Mouse (Mus musculus): Measurements from ENCODE around the gene Ptprs. TPM values are rescaled to one million over a fixed set of nuclear protein-coding genes. Genes with fewer than 3 reads are reported as not detected.
A peak's percentile ranks its signal among the peaks of the same experiment; 100 is the strongest.

Gene Ptprs
- polyA plus RNA-seq, 1 experiment: 63.4 TPM

GRCm38 (mm10) chr17:56401051-56401521, 75.2 kb downstream of the Ptprs start:
- Histone ChIP-seq H3K4me3 (ENCODE audit: control insufficient read depth, low read depth, low read length) (no peak overlapping the region), H3K27me3 (ENCODE audit: control insufficient read depth, insufficient read depth, low read length) (no peaks in the 10 kb centered on the region), H3K36me3 (ENCODE audit: control insufficient read depth, insufficient read depth, low read length) (no peaks in the 10 kb centered on the region), H3K27ac (ENCODE audit: control insufficient read depth, insufficient read depth, low read depth, low read length) (no peak overlapping the region), H3K4me1 (ENCODE audit: control insufficient read depth, insufficient read depth, low read length) (no peaks in the 10 kb centered on the region)
- no peak for TF ChIP-seq CTCF (IDR thresholded peaks at IDR 0.05; ENCODE audit: control insufficient read depth, insufficient read depth, insufficient replicate concordance, low read depth, low read length)
- TF ChIP-seq POLR2A (IDR thresholded peaks at IDR 0.05; ENCODE audit: control insufficient read depth, low read depth, low read length): no peak

GRCm38 (mm10) chr17:56400221-56400620, 76.1 kb downstream of the Ptprs start:
- no peak overlapping the region for H3K27ac ChIP-seq (ENCODE audit: control insufficient read depth, insufficient read depth, low read depth, low read length)
- H3K27me3 ChIP-seq (ENCODE audit: control insufficient read depth, insufficient read depth, low read length): no peaks in the 10 kb centered on the region
- TF ChIP-seq POLR2A (IDR thresholded peaks at IDR 0.05; ENCODE audit: control insufficient read depth, low read depth, low read length) (no peak), CTCF (IDR thresholded peaks at IDR 0.05; ENCODE audit: control insufficient read depth, insufficient read depth, insufficient replicate concordance, low read depth, low read length) (no peak)
- no peaks in the 10 kb centered on the region for H3K4me1 ChIP-seq (ENCODE audit: control insufficient read depth, insufficient read depth, low read length)
- H3K36me3 ChIP-seq (ENCODE audit: control insufficient read depth, insufficient read depth, low read length): no peaks in the 10 kb centered on the region
- no peak overlapping the region for H3K4me3 ChIP-seq (ENCODE audit: control insufficient read depth, low read depth, low read length)

- H3K36me3 ChIP-seq (ENCODE audit: control insufficient read depth, insufficient read depth, low read length): no peaks in the 10 kb centered on the region
Measured at GRCm38 (mm10) chr17:56396051-56396450, 80.2 kb downstream of the Ptprs start.

DNA sequence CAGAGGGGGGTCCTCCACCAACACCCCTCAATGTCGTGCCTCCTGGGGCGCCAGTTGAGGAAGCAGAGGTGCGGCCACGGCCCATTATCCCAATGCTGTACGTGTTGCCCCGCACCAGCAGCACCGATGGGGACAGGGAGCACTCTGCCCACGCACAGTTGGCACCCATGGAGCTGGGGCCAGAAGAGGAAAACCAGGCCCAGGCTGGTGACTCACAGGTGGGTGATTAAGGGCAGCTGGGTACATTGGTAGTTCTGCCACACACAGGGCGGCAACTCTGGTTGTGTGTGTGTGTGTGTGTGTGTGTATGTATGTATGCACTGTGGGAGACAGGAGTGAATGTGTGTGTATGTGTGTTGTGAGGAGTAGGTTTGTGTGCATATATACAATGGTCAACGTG, 82.4 kb downstream of the Ptprs start:
- Histone ChIP-seq H3K4me1 (ENCODE audit: control insufficient read depth, insufficient read depth, low read length) (no peaks in the 10 kb centered on the region), H3K36me3 (ENCODE audit: control insufficient read depth, insufficient read depth, low read length) (no peaks in the 10 kb centered on the region), H3K4me3 (ENCODE audit: control insufficient read depth, low read depth, low read length) (no peak overlapping the region), H3K27me3 (ENCODE audit: control insufficient read depth, insufficient read depth, low read length) (no peaks in the 10 kb centered on the region), H3K27ac (ENCODE audit: control insufficient read depth, insufficient read depth, low read depth, low read length) (no peak overlapping the region)
- TF ChIP-seq CTCF (IDR thresholded peaks at IDR 0.05; ENCODE audit: control insufficient read depth, insufficient read depth, insufficient replicate concordance, low read depth, low read length) (no peak), POLR2A (IDR thresholded peaks at IDR 0.05; ENCODE audit: control insufficient read depth, low read depth, low read length) (no peak)

More at GRCm38 (mm10) chr17:56396051-56396450, 80.2 kb downstream of the Ptprs start:
- Histone ChIP-seq H3K4me3 (ENCODE audit: control insufficient read depth, low read depth, low read length) (no peak overlapping the region), H3K27ac (ENCODE audit: control insufficient read depth, insufficient read depth, low read depth, low read length) (no peak overlapping the region), H3K4me1 (ENCODE audit: control insufficient read depth, insufficient read depth, low read length) (no peaks in the 10 kb centered on the region), H3K27me3 (ENCODE audit: control insufficient read depth, insufficient read depth, low read length) (no peaks in the 10 kb centered on the region)
- TF ChIP-seq CTCF (IDR thresholded peaks at IDR 0.05; ENCODE audit: control insufficient read depth, insufficient read depth, insufficient replicate concordance, low read depth, low read length) (no peak), POLR2A (IDR thresholded peaks at IDR 0.05; ENCODE audit: control insufficient read depth, low read depth, low read length) (no peak)

DNA sequence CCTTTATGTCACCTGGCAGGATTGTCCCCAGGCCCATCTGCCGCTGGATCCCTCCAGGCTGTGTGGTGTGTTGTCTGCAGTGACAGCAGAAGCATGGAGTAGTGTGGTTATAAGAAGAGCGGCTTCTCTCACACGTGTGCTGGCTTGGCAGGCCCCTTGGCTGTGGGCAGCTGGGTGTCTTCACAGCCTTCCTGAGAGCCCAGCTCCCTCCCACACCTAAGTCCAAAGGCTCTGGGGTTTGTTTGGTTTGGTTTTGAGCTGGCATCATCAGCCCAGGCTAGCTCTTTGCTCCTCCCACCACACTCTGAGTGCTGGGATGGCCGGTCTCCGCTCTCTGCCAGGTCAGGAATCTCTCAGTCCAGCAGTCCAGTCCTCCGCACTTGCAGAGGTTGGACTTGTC, 83.0 kb downstream of the Ptprs start:
- no peak overlapping the region for H3K4me3 ChIP-seq (ENCODE audit: control insufficient read depth, low read depth, low read length)
- H3K27ac ChIP-seq (ENCODE audit: control insufficient read depth, insufficient read depth, low read depth, low read length): no peak overlapping the region
- no peaks in the 10 kb centered on the region for H3K27me3 ChIP-seq (ENCODE audit: control insufficient read depth, insufficient read depth, low read length)
- no peaks in the 10 kb centered on the region for H3K36me3 ChIP-seq (ENCODE audit: control insufficient read depth, insufficient read depth, low read length)
- H3K4me1 ChIP-seq (ENCODE audit: control insufficient read depth, insufficient read depth, low read length): no peaks in the 10 kb centered on the region
- no peak for TF ChIP-seq POLR2A (IDR thresholded peaks at IDR 0.05; ENCODE audit: control insufficient read depth, low read depth, low read length)
- TF ChIP-seq CTCF (IDR thresholded peaks at IDR 0.05; ENCODE audit: control insufficient read depth, insufficient read depth, insufficient replicate concordance, low read depth, low read length): no peak

- no peak overlapping the region; the same call in 1 of the 2 replicates for H3K4me3 ChIP-seq (ENCODE audit: control insufficient read depth, low read depth, low read length)
- no peaks in the 10 kb centered on the region for H3K27me3 ChIP-seq (ENCODE audit: control insufficient read depth, insufficient read depth, low read length)
- no peak for TF ChIP-seq CTCF (IDR thresholded peaks at IDR 0.05; ENCODE audit: control insufficient read depth, insufficient read depth, insufficient replicate concordance, low read depth, low read length)
- TF ChIP-seq POLR2A (IDR thresholded peaks at IDR 0.05; ENCODE audit: control insufficient read depth, low read depth, low read length): no peak
- no peak overlapping the region for H3K27ac ChIP-seq (ENCODE audit: control insufficient read depth, insufficient read depth, low read depth, low read length)
- no peaks in the 10 kb centered on the region for H3K4me1 ChIP-seq (ENCODE audit: control insufficient read depth, insufficient read depth, low read length)
- no peaks in the 10 kb centered on the region for H3K36me3 ChIP-seq (ENCODE audit: control insufficient read depth, insufficient read depth, low read length)
Measured at GRCm38 (mm10) chr17:56387612-56388011, 88.7 kb downstream of the Ptprs start.

DNA sequence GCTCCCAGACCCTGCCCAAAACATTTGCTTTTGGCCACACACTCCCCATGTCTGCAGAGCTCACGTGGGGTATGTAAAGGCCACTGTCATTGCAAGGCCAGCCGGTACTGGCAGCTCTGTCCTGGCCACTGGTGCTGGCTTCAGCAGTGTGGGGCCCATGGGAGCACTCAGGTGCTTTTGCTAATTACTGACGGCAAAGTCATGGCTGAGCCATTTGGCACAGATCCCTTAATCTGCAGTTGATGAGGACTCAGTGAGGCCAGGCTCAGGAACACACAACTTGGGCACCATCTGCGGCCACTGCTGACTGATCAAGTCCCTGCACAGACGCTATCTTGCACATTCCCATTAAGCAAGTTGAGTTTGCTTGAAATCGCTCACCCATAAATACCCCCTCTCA, 91.4 kb downstream of the Ptprs start:
- H3K36me3 ChIP-seq (ENCODE audit: control insufficient read depth, insufficient read depth, low read length): no peaks in the 10 kb centered on the region

DNA sequence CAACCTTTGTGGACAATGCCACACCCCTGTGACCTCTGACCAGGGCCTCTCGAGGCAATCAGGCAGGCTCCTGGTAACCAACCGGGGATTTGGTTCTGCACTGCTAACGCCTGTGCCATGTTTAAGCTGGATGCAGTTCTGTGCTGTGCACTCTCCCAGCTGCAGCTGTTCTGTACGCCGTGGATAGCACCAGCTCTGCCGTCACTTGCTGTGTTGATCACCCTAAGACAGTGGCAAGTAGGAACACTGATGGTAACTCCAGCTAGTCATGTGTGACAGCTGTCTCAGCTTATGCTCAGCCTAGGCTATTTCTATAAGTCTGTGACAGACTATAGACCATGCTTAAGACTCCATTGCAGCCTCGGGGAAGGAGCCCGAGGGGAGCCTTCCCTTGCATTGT, 93.3 kb downstream of the Ptprs start:
- Histone ChIP-seq H3K27me3 (ENCODE audit: control insufficient read depth, insufficient read depth, low read length) (no peaks in the 10 kb centered on the region), H3K27ac (ENCODE audit: control insufficient read depth, insufficient read depth, low read depth, low read length) (no peak overlapping the region), H3K36me3 (ENCODE audit: control insufficient read depth, insufficient read depth, low read length) (no peaks in the 10 kb centered on the region), H3K4me1 (ENCODE audit: control insufficient read depth, insufficient read depth, low read length) (no peaks in the 10 kb centered on the region), H3K4me3 (ENCODE audit: control insufficient read depth, low read depth, low read length) (peak overlapping the region; percentile 21)
- no peak for TF ChIP-seq POLR2A (IDR thresholded peaks at IDR 0.05; ENCODE audit: control insufficient read depth, low read depth, low read length)
- no peak for TF ChIP-seq CTCF (IDR thresholded peaks at IDR 0.05; ENCODE audit: control insufficient read depth, insufficient read depth, insufficient replicate concordance, low read depth, low read length)

More for the DNA sequence above, 91.4 kb downstream of the Ptprs start:
- Histone ChIP-seq H3K4me3 (ENCODE audit: control insufficient read depth, low read depth, low read length) (no peak overlapping the region), H3K27ac (ENCODE audit: control insufficient read depth, insufficient read depth, low read depth, low read length) (no peak overlapping the region), H3K4me1 (ENCODE audit: control insufficient read depth, insufficient read depth, low read length) (no peaks in the 10 kb centered on the region), H3K27me3 (ENCODE audit: control insufficient read depth, insufficient read depth, low read length) (no peaks in the 10 kb centered on the region)
- TF ChIP-seq POLR2A (IDR thresholded peaks at IDR 0.05; ENCODE audit: control insufficient read depth, low read depth, low read length): no peak
- no peak for TF ChIP-seq CTCF (IDR thresholded peaks at IDR 0.05; ENCODE audit: control insufficient read depth, insufficient read depth, insufficient replicate concordance, low read depth, low read length)
